Mouse (Mus musculus) heart, embryonic 15.5 days (tissue): ENCODE results near the gene Kifap3. TPM values are rescaled to one million over a fixed set of nuclear protein-coding genes. Genes with fewer than 3 reads are reported as not detected.
A peak's percentile ranks its signal among the peaks of the same experiment; 100 is the strongest.
"Not testable (repeated sequence)": the region's sequence is repeated elsewhere in the genome, so short reads cannot be mapped to it uniquely, and the experiment has no call there.

Experiments
- ATAC-seq: fragments of 200-750 bp; cut with Nextera tagmentation; replicated peaks from 2 replicates; pipeline ENCODE4 v1.8.0; 2017; ENCODE audit warnings: low read depth, moderate TSS enrichment; ENCODE audit not compliant: insufficient number of reproducible peaks, insufficient read depth, low FRiP score
- H3K27ac ChIP-seq: fragments of 300-500 bp; sonication (generic); 2 replicates; pipeline ENCODE4 v1.5.1; 2015; ENCODE audit warnings: mild to moderate bottlenecking, inconsistent platforms
- H3K27me3 ChIP-seq: fragments of 300-500 bp; sonication (generic); 2 replicates; pipeline ENCODE4 v1.6.1; 2015; ENCODE audit warnings: inconsistent platforms
- H3K36me3 ChIP-seq: fragments of 300-500 bp; sonication (generic); 2 replicates; pipeline ENCODE4 v1.6.1; 2015; ENCODE audit warnings: mild to moderate bottlenecking, inconsistent platforms
- H3K4me1 ChIP-seq: fragments of 300-500 bp; sonication (generic); replicated peaks from 2 replicates; pipeline ENCODE4 v1.6.1; 2015; ENCODE audit warnings: inconsistent platforms
- H3K4me2 ChIP-seq: fragments of 300-500 bp; sonication (generic); 2 replicates; pipeline ENCODE4 v1.6.1; 2015; ENCODE audit warnings: inconsistent platforms, mild to moderate bottlenecking, moderate library complexity
- H3K4me3 ChIP-seq: fragments of 300-500 bp; sonication (generic); 2 replicates; pipeline ENCODE4 v1.5.1; 2015; ENCODE audit warnings: mild to moderate bottlenecking, inconsistent platforms
- H3K9ac ChIP-seq: fragments of 300-500 bp; sonication (generic); 2 replicates; pipeline ENCODE4 v1.6.1; 2015; ENCODE audit warnings: mild to moderate bottlenecking, inconsistent platforms
- H3K9me3 ChIP-seq: fragments of 300-500 bp; sonication (generic); replicated peaks from 2 replicates; pipeline ENCODE4 v1.6.1; 2016; ENCODE audit warnings: inconsistent platforms
- WGBS: fragments of 180-500 bp; shearing (Covaris S2); methylation state at CpG from one replicate; pipeline ENCODE4 v1.1.7; 2015; ENCODE audit warnings: mixed read lengths; 5-methylcytosine and 5-hydroxymethylcytosine counted together
- polyA plus RNA-seq: library from polyadenylated mRNA; unstranded; fragments of >200 nt; fragmentation: Nextera tagmentation; extraction: Ambion mirVana; gene quantifications from 2 replicates; pipeline ENCODE4 v1.2.1, GENCODE M21; 2015

The Kifap3 gene
- polyA plus RNA-seq = 18.5 and 19.6 TPM in 2 replicates

DNA sequence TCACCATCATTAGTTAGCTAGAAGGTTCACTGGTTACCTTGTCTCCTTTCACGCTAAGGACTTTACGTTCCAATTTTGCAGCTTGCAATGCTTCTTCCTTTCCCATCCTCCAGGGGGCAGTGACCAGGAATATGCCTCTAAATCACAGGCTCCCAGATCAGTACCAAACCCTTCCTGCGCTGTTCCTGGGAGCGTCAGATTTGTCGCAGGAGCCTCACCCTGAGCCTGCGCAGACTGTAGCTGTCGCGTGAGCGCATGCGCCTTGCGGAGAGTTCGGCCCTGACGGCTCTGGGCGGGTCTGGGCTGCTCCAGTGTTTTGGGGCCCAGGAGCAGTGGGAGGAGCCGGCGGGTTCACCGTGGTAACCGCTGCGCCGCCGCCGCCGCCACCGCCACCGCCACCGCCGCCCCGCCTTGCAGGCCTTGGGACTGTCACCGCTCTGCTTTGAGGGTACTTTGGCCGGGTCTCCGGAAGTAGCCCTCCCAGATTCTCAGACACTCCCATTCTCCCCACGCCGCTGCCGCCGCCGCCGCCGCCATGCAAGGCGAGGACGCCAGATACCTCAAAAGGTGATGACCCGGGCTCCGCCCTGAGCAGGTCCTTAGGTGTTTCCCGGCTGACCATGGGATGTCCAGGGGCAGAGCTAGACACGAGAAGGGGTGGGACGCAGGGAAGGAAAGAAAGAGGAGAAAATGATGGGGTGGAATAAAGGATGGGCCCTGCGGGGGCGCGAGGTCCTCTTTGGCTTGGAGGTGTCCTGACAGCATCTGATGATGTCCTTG is at the start of gene Kifap3:
Gene Kifap3, plus strand, starts transcription at position 248 of the 780 bp plus-strand sequence.
- peak; percentile 100 for ATAC-seq
- peak within 1 kb of the TSS; percentile 87 for H3K4me3 ChIP-seq
- WGBS = under 1% methylated on average over 47 of the region's 48 CpGs
- H3K9me3 ChIP-seq = no peaks in the 10 kb centered on the region
- no peaks in the 10 kb centered on the region for H3K27me3 ChIP-seq
- peak within 1 kb of the TSS; percentile 83 for H3K4me2 ChIP-seq
- H3K27ac ChIP-seq = peak within 1 kb of the TSS; percentile 54
- H3K4me1 ChIP-seq = 0 out of 2 replicates have a peak, but pooled peaks cover 4% of the 10 kb centered on the region
- peak within 1 kb of the TSS; percentile 84 for H3K9ac ChIP-seq
- peaks cover 5% of the 10 kb centered on the region; the same call in 1 of the 2 replicates for H3K36me3 ChIP-seq

DNA sequence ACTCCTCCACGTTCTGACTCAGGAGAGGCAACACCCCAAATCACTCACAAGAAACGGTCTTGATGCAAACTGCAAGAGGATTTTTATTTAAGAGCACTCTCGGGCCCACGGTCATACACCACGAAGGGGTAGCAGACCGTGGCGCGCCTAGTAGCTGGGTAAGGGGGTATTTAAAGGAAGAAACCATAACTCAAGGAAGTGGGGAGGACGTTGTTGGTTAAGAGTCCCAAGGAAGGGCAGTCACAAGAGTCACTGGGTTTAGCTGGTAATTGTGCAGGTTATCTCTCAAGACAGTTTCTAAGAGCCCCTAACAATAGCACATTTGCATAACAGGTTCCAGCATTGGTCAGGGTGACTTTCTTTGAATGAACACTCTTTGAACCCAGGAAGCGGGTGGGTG is 48.2 kb upstream of the Kifap3 start:
- not testable (repeated sequence) for H3K9ac ChIP-seq, H3K9me3 ChIP-seq, H3K4me1 ChIP-seq, H3K27ac ChIP-seq, H3K4me3 ChIP-seq, H3K36me3 ChIP-seq, H3K27me3 ChIP-seq, ATAC-seq, H3K4me2 ChIP-seq
- WGBS = 87% methylated on average over 10 of the region's 10 CpGs

DNA sequence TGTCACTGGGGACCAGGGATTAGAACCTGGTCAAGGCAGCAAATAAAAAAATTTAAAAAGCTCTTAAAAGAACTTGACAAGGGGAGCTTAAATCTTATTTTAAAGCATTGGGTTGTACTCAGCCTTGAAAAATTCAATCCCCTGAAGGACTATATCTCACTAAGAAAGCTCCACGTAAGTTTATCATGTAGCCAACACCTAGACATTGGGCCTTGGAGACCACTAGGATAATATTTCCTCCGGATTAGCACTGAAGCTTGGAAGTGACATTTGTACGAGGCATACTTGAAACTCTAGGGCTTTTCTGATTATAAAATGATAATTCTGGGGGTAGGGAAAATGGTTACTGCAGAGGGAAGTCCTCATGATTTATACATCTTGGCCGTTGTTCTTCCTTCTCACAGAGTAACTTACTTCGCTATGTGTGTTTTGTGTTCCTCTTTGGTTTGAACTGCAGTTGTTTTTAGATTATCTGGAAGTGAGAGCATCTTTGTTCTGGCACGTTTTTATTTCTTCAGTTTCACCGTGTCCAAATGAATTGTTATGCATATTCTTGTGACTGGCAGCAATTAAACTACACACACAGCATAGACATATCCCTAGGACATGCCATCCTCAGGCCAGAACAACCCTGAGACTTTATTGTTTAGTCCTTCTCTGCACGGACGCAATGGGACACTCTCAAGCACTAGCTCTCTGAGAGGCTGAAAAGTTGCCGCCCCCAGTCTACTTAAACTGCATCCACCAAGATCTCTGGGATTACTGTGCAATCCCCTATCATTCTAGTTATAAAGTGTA is 42.7 kb upstream of the Kifap3 start:
- Histone ChIP-seq H3K36me3 (no peaks in the 10 kb centered on the region), H3K27ac (no peak overlapping the region), H3K9ac (no peak overlapping the region), H3K4me1 (no peaks in the 10 kb centered on the region), H3K27me3 (no peaks in the 10 kb centered on the region), H3K4me3 (no peak overlapping the region), H3K9me3 (no peaks in the 10 kb centered on the region), H3K4me2 (no peak overlapping the region)
- WGBS = 69% methylated on average over 10 of the region's 10 CpGs
- ATAC-seq = no peak

DNA sequence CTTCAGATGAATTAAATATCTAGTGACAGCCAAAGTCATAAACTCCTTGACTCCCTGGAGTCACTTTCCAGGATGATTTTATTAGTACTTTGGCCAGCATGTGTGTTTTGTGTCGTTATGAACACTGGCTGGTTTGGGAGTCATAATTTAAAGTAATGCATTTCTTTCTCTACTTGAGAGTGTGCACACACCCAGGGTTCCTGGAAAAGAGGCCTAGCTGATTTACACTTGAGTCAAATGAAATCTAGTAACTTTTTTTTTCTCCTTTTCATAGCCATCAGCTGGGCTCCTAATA is 42.2 kb upstream of the Kifap3 start:
- Histone ChIP-seq H3K27ac (no peak overlapping the region), H3K9me3 (no peaks in the 10 kb centered on the region), H3K27me3 (no peaks in the 10 kb centered on the region), H3K36me3 (no peaks in the 10 kb centered on the region), H3K4me2 (no peak overlapping the region), H3K9ac (no peak overlapping the region), H3K4me1 (no peaks in the 10 kb centered on the region), H3K4me3 (no peak overlapping the region)
- ATAC-seq = no peak
- 61% methylated on average over 1 of the region's 1 CpGs for WGBS

DNA sequence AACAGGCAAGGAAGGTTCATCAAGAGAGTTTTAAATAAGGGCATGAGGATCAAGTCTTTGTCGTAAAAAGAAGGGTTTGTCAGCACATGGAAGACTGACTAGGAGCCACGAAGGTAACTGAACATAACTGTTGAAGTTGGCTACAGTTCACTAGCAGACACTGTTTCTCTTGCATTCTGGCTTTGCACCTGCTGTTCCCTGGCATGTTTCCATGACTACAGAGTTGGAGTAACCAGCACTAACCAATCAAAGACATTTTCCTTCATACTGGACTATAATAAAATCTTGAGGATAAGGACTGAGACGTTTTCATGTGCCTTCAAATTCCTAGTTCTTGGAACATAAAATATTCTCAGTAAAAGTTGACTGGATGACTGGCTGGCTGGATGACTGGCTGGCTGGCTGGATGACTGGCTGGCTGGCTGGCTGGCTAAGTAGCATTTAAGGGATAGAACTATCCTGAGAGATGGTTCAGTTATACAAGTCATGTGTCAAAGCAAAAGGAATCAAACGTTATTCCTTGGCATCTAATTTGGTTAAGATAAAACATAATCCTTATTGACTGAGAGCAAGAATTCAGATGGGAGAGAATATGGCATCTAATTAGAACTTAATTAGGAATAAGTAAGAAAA is 27.9 kb upstream of the Kifap3 start:
- H3K27me3 ChIP-seq = no peaks in the 10 kb centered on the region
- no peak overlapping the region for H3K27ac ChIP-seq
- no peak for ATAC-seq
- no peak overlapping the region for H3K4me3 ChIP-seq
- no peak overlapping the region for H3K9ac ChIP-seq
- H3K36me3 ChIP-seq = no peaks in the 10 kb centered on the region
- no peak overlapping the region for H3K4me2 ChIP-seq
- H3K4me1 ChIP-seq = no peaks in the 10 kb centered on the region
- no peaks in the 10 kb centered on the region for H3K9me3 ChIP-seq
- 56% methylated on average over 4 of the region's 4 CpGs for WGBS

DNA sequence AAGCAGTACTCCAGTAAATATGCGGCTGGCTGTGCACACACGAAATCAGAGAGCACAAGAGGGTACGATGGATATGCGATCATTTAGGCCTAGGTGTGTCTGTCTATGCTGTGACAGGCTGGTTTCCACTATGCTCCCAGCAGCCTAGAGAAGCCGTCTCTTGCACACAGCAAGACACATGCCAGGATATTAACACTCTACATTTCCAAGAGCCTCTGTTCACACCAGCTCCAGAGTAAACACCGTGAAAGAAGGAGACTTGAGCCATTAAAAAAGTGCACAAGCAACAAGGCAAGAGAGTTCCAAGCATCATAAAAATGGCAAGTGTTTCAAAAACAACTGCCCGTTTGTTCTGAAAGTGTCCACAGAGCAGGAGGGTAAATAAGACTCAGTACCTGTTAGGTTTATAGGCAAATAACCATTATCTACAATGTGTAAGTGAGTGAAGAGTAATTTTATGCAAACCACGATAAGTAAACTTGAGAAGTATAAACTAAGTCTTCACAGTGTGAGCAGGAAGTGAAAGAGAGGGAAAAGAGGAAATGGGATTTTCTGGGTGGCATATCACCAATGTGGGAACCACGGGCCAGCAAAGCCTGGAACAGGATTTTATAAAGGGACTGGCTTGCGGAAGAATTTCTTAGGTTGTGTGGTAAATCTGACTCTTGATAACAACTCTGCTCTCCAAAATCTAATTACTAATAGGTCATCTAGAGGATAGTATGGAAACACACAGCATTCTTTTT is 21.7 kb upstream of the Kifap3 start:
- no peak for ATAC-seq
- Histone ChIP-seq H3K36me3 (no peaks in the 10 kb centered on the region), H3K27ac (no peak overlapping the region), H3K4me2 (no peak overlapping the region), H3K4me1 (no peaks in the 10 kb centered on the region), H3K9ac (no peak overlapping the region), H3K4me3 (no peak overlapping the region), H3K9me3 (no peaks in the 10 kb centered on the region), H3K27me3 (no peaks in the 10 kb centered on the region)
- WGBS = 70% methylated on average over 10 of the region's 10 CpGs

DNA sequence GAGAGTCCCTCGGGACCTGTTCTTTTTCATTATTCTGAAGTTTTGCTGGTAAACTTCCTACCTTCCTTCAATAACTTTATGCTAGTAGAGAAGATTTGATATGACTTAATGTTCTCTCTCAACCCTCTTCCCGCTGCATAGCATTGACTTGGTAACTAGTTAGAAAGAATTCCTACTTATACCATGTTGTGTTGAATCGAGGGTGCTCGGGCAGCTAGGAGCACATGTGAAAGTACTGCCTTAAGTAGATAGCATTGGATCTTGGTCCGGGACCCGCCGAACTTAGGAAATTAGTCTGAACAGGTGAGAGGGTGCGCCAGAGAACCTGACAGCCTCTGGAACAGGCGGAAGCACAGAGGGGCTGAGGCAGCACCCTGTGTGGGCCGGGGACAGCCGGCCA is 4.2 kb downstream of the Kifap3 start:
- not testable (repeated sequence) for H3K4me3 ChIP-seq, H3K9me3 ChIP-seq, ATAC-seq, H3K4me1 ChIP-seq, H3K9ac ChIP-seq, H3K36me3 ChIP-seq, H3K27ac ChIP-seq, H3K27me3 ChIP-seq, H3K4me2 ChIP-seq
- 93% methylated on average over 8 of the region's 11 CpGs for WGBS

DNA sequence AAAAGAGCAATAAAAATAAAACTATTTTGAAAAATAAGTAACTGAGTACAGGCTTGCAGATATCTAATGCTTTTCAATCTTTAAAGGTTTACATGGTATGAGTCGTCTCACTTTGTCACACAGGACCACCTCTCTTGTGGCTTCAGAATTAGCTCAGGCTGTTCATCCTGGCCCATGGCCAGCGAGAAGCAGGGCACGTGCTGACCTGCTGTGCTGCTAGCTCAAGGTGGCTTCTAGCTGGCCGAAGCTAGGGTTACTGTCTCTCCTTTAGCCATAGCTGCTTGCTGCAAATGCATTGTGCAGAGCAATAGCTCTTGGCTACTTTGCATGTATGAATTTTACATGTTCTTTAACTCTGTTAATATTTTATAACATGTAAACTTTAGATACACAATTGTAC is 42.0 kb downstream of the Kifap3 start:
- Histone ChIP-seq H3K4me2 (no peak overlapping the region), H3K4me1 (no peaks in the 10 kb centered on the region), H3K9me3 (no peaks in the 10 kb centered on the region), H3K4me3 (no peak overlapping the region), H3K27me3 (no peaks in the 10 kb centered on the region), H3K27ac (no peak overlapping the region), H3K36me3 (no peaks in the 10 kb centered on the region), H3K9ac (no peak overlapping the region)
- WGBS = 65% methylated on average over 4 of the region's 4 CpGs
- no peak for ATAC-seq

DNA sequence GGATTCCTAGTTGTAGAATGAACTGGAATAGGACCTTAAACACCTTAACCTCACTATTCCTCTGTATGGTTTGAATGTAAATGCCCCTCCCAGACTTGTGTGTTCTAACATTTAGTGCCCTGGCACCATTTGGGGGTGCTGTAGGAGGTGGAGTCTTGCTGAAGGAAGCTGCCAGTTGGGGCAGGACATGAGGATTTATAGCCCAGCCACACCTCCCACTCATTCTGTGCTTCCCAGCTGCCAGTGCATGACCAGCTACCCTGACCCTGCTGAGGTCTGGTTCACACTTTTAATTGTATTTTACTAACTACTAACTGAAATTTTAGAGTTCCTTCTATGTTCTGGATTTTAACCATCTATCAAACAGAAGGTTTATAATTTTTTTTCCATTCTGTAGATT is 50.1 kb downstream of the Kifap3 start:
- Histone ChIP-seq H3K9me3 (no peaks in the 10 kb centered on the region), H3K4me2 (no peak overlapping the region), H3K9ac (no peak overlapping the region), H3K27ac (no peak overlapping the region), H3K4me3 (no peak overlapping the region), H3K4me1 (no peaks in the 10 kb centered on the region), H3K36me3 (no peaks in the 10 kb centered on the region), H3K27me3 (no peaks in the 10 kb centered on the region)
- no peak for ATAC-seq

DNA sequence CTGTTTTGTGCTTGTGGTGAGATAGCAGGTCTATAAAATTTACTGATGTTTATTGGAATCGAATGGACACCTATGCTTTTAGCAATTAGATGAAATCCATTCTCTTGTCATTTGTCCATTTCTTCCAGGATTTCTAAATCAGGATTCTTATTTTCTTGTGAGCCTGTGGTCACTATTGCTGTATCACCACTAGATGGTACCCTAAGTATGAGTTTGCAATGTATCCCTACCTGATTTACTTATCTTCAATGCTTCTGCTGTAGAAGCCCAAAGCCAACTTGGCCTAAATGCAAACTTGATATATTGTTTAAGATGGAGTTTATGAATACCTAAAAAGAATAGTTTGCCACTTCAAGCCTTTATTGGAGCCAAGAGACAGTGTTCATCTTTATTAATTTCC is 54.7 kb downstream of the Kifap3 start:
- no peaks in the 10 kb centered on the region for H3K9me3 ChIP-seq
- H3K27ac ChIP-seq = no peak overlapping the region
- no peaks in the 10 kb centered on the region for H3K27me3 ChIP-seq
- no peaks in the 10 kb centered on the region for H3K36me3 ChIP-seq
- no peak overlapping the region for H3K4me2 ChIP-seq
- 43% methylated on average over 1 of the region's 1 CpGs for WGBS
- ATAC-seq = no peak
- H3K4me3 ChIP-seq = no peak overlapping the region
- no peaks in the 10 kb centered on the region for H3K4me1 ChIP-seq
- H3K9ac ChIP-seq = no peak overlapping the region

DNA sequence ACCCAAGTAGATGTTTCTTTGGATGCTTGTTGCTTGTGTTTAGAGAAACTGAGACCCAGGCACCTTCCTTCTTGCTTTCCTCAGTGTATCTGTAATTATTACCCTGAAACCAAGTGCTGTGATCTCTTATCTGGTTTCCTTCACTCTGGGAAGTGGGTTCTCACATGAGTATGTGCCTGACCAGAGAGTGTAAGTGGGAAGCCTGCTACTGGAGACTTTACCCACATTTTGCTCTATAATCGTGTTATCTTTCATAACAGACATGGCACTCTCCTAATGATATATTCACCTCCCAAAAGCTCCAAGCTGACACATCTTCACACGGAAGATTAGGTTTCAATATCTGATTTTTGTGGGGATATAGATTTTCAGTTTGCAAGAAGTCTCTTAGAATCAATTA is 55.7 kb downstream of the Kifap3 start:
- H3K9me3 ChIP-seq = no peaks in the 10 kb centered on the region
- no peak overlapping the region for H3K9ac ChIP-seq
- ATAC-seq = no peak
- no peak overlapping the region for H3K27ac ChIP-seq
- H3K4me3 ChIP-seq = no peak overlapping the region
- no peaks in the 10 kb centered on the region for H3K4me1 ChIP-seq
- H3K36me3 ChIP-seq = no peaks in the 10 kb centered on the region
- no peak overlapping the region for H3K4me2 ChIP-seq
- H3K27me3 ChIP-seq = no peaks in the 10 kb centered on the region
- 73% methylated on average over 2 of the region's 2 CpGs for WGBS
